Mouse (Mus musculus): Measurements from ENCODE around the gene Eya2. TPM values are rescaled to one million over a fixed set of nuclear protein-coding genes. Genes with fewer than 3 reads are reported as not detected.

The Eya2 gene
- polyA plus RNA-seq, 1 experiment: 4.6 TPM

GRCm38 (mm10) chr2:165719382-165719781 is 124.5 kb downstream of the Eya2 start:
- Histone ChIP-seq H3K4me3 (ENCODE audit: insufficient read depth, low read length) (no peak overlapping the region), H3K4me1 (ENCODE audit: control insufficient read depth, insufficient read depth, low read length) (peaks cover 4% of the 10 kb centered on the region), H3K27ac (ENCODE audit: insufficient read depth, low read length) (no peak overlapping the region)
- TF ChIP-seq POLR2A (IDR thresholded peaks at IDR 0.05; ENCODE audit: extremely low read depth, insufficient read depth, low read length) (no peak), CTCF (IDR thresholded peaks at IDR 0.05; ENCODE audit: extremely low read depth, insufficient read depth, low read length) (no peak)

- TF ChIP-seq CTCF (IDR thresholded peaks at IDR 0.05; ENCODE audit: extremely low read depth, insufficient read depth, low read length): no peak
- Histone ChIP-seq H3K4me3 (ENCODE audit: insufficient read depth, low read length) (no peak overlapping the region), H3K4me1 (ENCODE audit: control insufficient read depth, insufficient read depth, low read length) (peaks cover 4% of the 10 kb centered on the region), H3K27ac (ENCODE audit: insufficient read depth, low read length) (no peak overlapping the region)
These were observed 127.1 kb downstream of the Eya2 start for GRCm38 (mm10) chr2:165721941-165722340.

GRCm38 (mm10) chr2:165732552-165733238 is 137.9 kb downstream of the Eya2 start:
- TF ChIP-seq POLR2A (IDR thresholded peaks at IDR 0.05; ENCODE audit: extremely low read depth, insufficient read depth, low read length) (no peak), CTCF (IDR thresholded peaks at IDR 0.05; ENCODE audit: extremely low read depth, insufficient read depth, low read length) (no peak)
- no peaks in the 10 kb centered on the region for H3K4me1 ChIP-seq (ENCODE audit: control insufficient read depth, insufficient read depth, low read length)
- H3K27ac ChIP-seq (ENCODE audit: insufficient read depth, low read length): no peak overlapping the region
- no peak overlapping the region for H3K4me3 ChIP-seq (ENCODE audit: insufficient read depth, low read length)

GRCm38 (mm10) chr2:165733701-165734100 is 138.9 kb downstream of the Eya2 start:
- no peaks in the 10 kb centered on the region for H3K4me1 ChIP-seq (ENCODE audit: control insufficient read depth, insufficient read depth, low read length)
- no peak overlapping the region for H3K27ac ChIP-seq (ENCODE audit: insufficient read depth, low read length)
- no peak for TF ChIP-seq POLR2A (IDR thresholded peaks at IDR 0.05; ENCODE audit: extremely low read depth, insufficient read depth, low read length)
- TF ChIP-seq CTCF (IDR thresholded peaks at IDR 0.05; ENCODE audit: extremely low read depth, insufficient read depth, low read length): no peak
- H3K4me3 ChIP-seq (ENCODE audit: insufficient read depth, low read length): no peak overlapping the region

- H3K4me3 ChIP-seq (ENCODE audit: insufficient read depth, low read length): no peak overlapping the region
- no peak overlapping the region for H3K27ac ChIP-seq (ENCODE audit: insufficient read depth, low read length)
- no peaks in the 10 kb centered on the region for H3K4me1 ChIP-seq (ENCODE audit: control insufficient read depth, insufficient read depth, low read length)
- no peak for TF ChIP-seq CTCF (IDR thresholded peaks at IDR 0.05; ENCODE audit: extremely low read depth, insufficient read depth, low read length)
- TF ChIP-seq POLR2A (IDR thresholded peaks at IDR 0.05; ENCODE audit: extremely low read depth, insufficient read depth, low read length): no peak
These were observed 141.5 kb downstream of the Eya2 start for GRCm38 (mm10) chr2:165736297-165736696.

- Histone ChIP-seq H3K4me3 (ENCODE audit: insufficient read depth, low read length) (no peak overlapping the region), H3K4me1 (ENCODE audit: control insufficient read depth, insufficient read depth, low read length) (no peaks in the 10 kb centered on the region), H3K27ac (ENCODE audit: insufficient read depth, low read length) (no peak overlapping the region)
- TF ChIP-seq POLR2A (IDR thresholded peaks at IDR 0.05; ENCODE audit: extremely low read depth, insufficient read depth, low read length) (no peak), CTCF (IDR thresholded peaks at IDR 0.05; ENCODE audit: extremely low read depth, insufficient read depth, low read length) (no peak)
These were observed 145.5 kb downstream of the Eya2 start for GRCm38 (mm10) chr2:165740381-165740780.

- TF ChIP-seq POLR2A (IDR thresholded peaks at IDR 0.05; ENCODE audit: extremely low read depth, insufficient read depth, low read length) (no peak), CTCF (IDR thresholded peaks at IDR 0.05; ENCODE audit: extremely low read depth, insufficient read depth, low read length) (no peak)
- no peak overlapping the region for H3K27ac ChIP-seq (ENCODE audit: insufficient read depth, low read length)
- no peaks in the 10 kb centered on the region for H3K4me1 ChIP-seq (ENCODE audit: control insufficient read depth, insufficient read depth, low read length)
These were observed 146.2 kb downstream of the Eya2 start for GRCm38 (mm10) chr2:165740982-165741381.

GRCm38 (mm10) chr2:165741526-165742050 is 146.8 kb downstream of the Eya2 start:
- TF ChIP-seq POLR2A (IDR thresholded peaks at IDR 0.05; ENCODE audit: extremely low read depth, insufficient read depth, low read length) (no peak), CTCF (IDR thresholded peaks at IDR 0.05; ENCODE audit: extremely low read depth, insufficient read depth, low read length) (no peak)
- H3K4me1 ChIP-seq (ENCODE audit: control insufficient read depth, insufficient read depth, low read length): no peaks in the 10 kb centered on the region
- H3K27ac ChIP-seq (ENCODE audit: insufficient read depth, low read length): no peak overlapping the region
- H3K4me3 ChIP-seq (ENCODE audit: insufficient read depth, low read length): no peak overlapping the region

More at GRCm38 (mm10) chr2:165740982-165741381, 146.2 kb downstream of the Eya2 start:
- no peak overlapping the region for H3K4me3 ChIP-seq (ENCODE audit: insufficient read depth, low read length)

- no peak for TF ChIP-seq CTCF (IDR thresholded peaks at IDR 0.05; ENCODE audit: extremely low read depth, insufficient read depth, low read length)
- no peak for TF ChIP-seq POLR2A (IDR thresholded peaks at IDR 0.05; ENCODE audit: extremely low read depth, insufficient read depth, low read length)
- H3K4me1 ChIP-seq (ENCODE audit: control insufficient read depth, insufficient read depth, low read length): no peaks in the 10 kb centered on the region
- H3K4me3 ChIP-seq (ENCODE audit: insufficient read depth, low read length): no peak overlapping the region
- H3K27ac ChIP-seq (ENCODE audit: insufficient read depth, low read length): no peak overlapping the region
These were observed 147.5 kb downstream of the Eya2 start for GRCm38 (mm10) chr2:165742210-165742786.

Measured in cortical plate, adult 2 months (tissue).